Mouse (Mus musculus) G1E (cell line): Measurements from ENCODE around the gene Cd69. TPM values are rescaled to one million over a fixed set of nuclear protein-coding genes. Genes with fewer than 3 reads are reported as not detected.

ENCODE experiments used
- ATAC-seq: 2 replicates; pipeline ENCODE4 v1.8.0; 2016; ENCODE audit warnings: mild to moderate bottlenecking; ENCODE audit not compliant: insufficient number of reproducible peaks, poor library complexity, low FRiP score, severe bottlenecking; ENCODE audit errors: extremely low read depth
- DNase-seq: peaks from one replicate; pipeline ENCODE4 v3.0.0; 2012; ENCODE audit warnings: low spot score
- H3K27me3 ChIP-seq: 2 replicates; pipeline ENCODE4 v1.6.1; 2012; ENCODE audit warnings: mild to moderate bottlenecking, low read length, inconsistent platforms; ENCODE audit not compliant: insufficient read depth
- H3K36me3 ChIP-seq: replicated peaks from 2 replicates; pipeline ENCODE3; 2012; ENCODE audit warnings: mild to moderate bottlenecking, inconsistent platforms
- H3K4me1 ChIP-seq: 2 replicates; pipeline ENCODE4 v1.6.1; 2012; ENCODE audit warnings: low read depth, low read length, inconsistent platforms, mixed read lengths; ENCODE audit not compliant: insufficient read depth
- H3K4me3 ChIP-seq: 2 replicates; pipeline ENCODE4 v1.5.1; 2012; ENCODE audit warnings: low read depth, mild to moderate bottlenecking, inconsistent platforms, low read length, moderate library complexity, mixed read lengths
- H3K9me3 ChIP-seq: replicated peaks from 2 replicates; pipeline ENCODE4 v1.6.1; 2012; ENCODE audit warnings: inconsistent platforms
- CTCF ChIP-seq: IDR thresholded peaks from 2 replicates; pipeline ENCODE4 v1.5.1; 2012; ENCODE audit warnings: low read depth, low read length, inconsistent platforms, mixed read lengths
- GATA1 ChIP-seq: IDR thresholded peaks from 2 replicates; pipeline ENCODE4 v1.6.1; 2012; ENCODE audit warnings: borderline replicate concordance, low read length, inconsistent platforms, mixed read lengths
- GATA2 ChIP-seq: IDR thresholded peaks from 2 replicates; pipeline ENCODE4 v1.6.1; 2012; ENCODE audit warnings: low read depth, low read length, inconsistent platforms, borderline replicate concordance
- POLR2AphosphoS5 ChIP-seq: IDR thresholded peaks from 2 replicates; pipeline ENCODE4 v1.6.1; 2012; ENCODE audit warnings: low read depth, low read length, inconsistent platforms; ENCODE audit not compliant: insufficient replicate concordance
- TAL1 ChIP-seq: conservative IDR thresholded peaks from 2 replicates; pipeline ENCODE4 v1.6.1; 2012; ENCODE audit warnings: low read depth, low read length, inconsistent platforms, mixed read lengths
- polyA plus RNA-seq: library from polyadenylated mRNA; stranded (reverse); fragments of >175 nt; gene quantifications from 2 replicates; pipeline ENCODE4 v1.2.3, GENCODE M21; 2012
- total RNA-seq, 2 experiments: library from RNA; stranded (forward) in 1 of 2; stranded (reverse) in 1 of 2; fragments of 200-1000 nt in 1 of 2; fragments of >200 nt in 1 of 2; fragmentation: Nextera tagmentation in 1 of 2; gene quantifications; 2 replicates each; pipeline ENCODE4 v1.2.3; 2014 to 2017

The Cd69 gene
- total and polyA plus RNA-seq, 3 experiments = not detected

GRCm38 (mm10) chr6:129274476-129274875 lies 760 bp downstream of the Cd69 start:
- Histone ChIP-seq H3K27me3 (no peaks in the 10 kb centered on the region), H3K4me3 (no peak overlapping the region), H3K4me1 (no peaks in the 10 kb centered on the region), H3K9me3 (peaks cover 12% of the 10 kb centered on the region), H3K36me3 (no peaks in the 10 kb centered on the region)
- TF ChIP-seq GATA1 (no peak), CTCF (no peak), POLR2AphosphoS5 (no peak), GATA2 (no peak), TAL1 (no peak)
- DNase-seq (no peak), ATAC-seq (no peak)

DNA sequence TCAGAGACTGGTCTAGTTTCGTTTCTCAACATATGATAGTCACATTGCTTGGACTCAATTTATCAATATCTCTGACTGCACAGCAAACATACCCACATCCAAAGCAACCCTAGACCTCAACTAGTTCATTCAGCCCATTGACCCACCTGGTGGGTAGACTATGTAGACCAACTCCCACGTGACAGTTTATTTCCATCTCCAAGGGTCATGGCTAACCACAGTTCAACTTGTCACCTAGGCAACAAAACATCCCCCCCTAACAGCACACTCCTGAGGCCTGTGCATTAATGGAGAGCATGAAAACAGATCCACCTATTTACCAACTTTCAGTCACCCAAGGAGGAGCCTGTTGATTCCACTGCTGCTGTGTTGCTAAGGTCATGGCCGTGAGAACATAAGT lies 1.6 kb downstream of the Cd69 start:
- Histone ChIP-seq H3K4me3 (no peak overlapping the region), H3K27me3 (no peaks in the 10 kb centered on the region), H3K36me3 (no peaks in the 10 kb centered on the region), H3K9me3 (peaks cover 12% of the 10 kb centered on the region), H3K4me1 (no peaks in the 10 kb centered on the region)
- ATAC-seq (no peak), DNase-seq (no peak)
- TF ChIP-seq GATA2 = no peak
- TF ChIP-seq TAL1 = no peak
- no peak for TF ChIP-seq GATA1
- no peak for TF ChIP-seq POLR2AphosphoS5
- no peak for TF ChIP-seq CTCF

GRCm38 (mm10) chr6:129266438-129267022 lies 8.7 kb downstream of the Cd69 start:
- H3K9me3 ChIP-seq = peaks cover 13% of the 10 kb centered on the region
- H3K36me3 ChIP-seq = no peaks in the 10 kb centered on the region
- no peaks in the 10 kb centered on the region for H3K27me3 ChIP-seq
- no peak for TF ChIP-seq TAL1
- TF ChIP-seq CTCF = no peak
- TF ChIP-seq POLR2AphosphoS5 = no peak
- no peaks in the 10 kb centered on the region for H3K4me1 ChIP-seq
- no peak for DNase-seq
- H3K4me3 ChIP-seq = no peak overlapping the region
- ATAC-seq = no peak

DNA sequence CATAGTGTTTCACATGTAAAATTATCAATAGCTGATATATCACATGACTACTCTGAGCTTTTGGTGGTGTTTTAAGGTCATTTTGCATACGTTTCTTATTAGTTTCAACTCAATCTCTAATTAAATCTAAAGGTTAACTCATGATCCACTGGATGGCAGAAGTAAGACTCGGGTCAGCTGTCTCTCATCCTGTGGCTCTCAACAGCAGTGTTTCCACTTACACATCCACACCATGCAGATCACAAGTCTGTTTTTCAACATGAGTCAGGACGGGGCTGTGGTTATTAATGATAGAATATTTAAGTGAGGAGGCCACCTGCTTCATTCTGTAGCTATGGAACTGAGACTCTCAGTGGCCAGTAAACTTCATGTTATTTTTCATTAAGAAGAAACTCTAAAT lies 9.4 kb downstream of the Cd69 start:
- H3K27me3 ChIP-seq = no peaks in the 10 kb centered on the region
- H3K9me3 ChIP-seq = peaks cover 16% of the 10 kb centered on the region
- no peak overlapping the region for H3K4me3 ChIP-seq
- no peak for DNase-seq
- H3K4me1 ChIP-seq = no peaks in the 10 kb centered on the region
- no peaks in the 10 kb centered on the region for H3K36me3 ChIP-seq
- TF ChIP-seq GATA1 (no peak), GATA2 (no peak), CTCF (no peak), POLR2AphosphoS5 (no peak), TAL1 (no peak)
- ATAC-seq = no peak

GRCm38 (mm10) chr6:129260940-129261339 lies 14.3 kb downstream of the Cd69 start:
- DNase-seq (no peak), ATAC-seq (no peak)
- H3K4me1 ChIP-seq = no peaks in the 10 kb centered on the region
- H3K9me3 ChIP-seq = peaks cover 5% of the 10 kb centered on the region; the same call in 1 of the 2 replicates
- TF ChIP-seq TAL1 (no peak), GATA1 (no peak), CTCF (no peak), POLR2AphosphoS5 (no peak), GATA2 (no peak)
- no peak overlapping the region for H3K4me3 ChIP-seq
- no peaks in the 10 kb centered on the region for H3K27me3 ChIP-seq
- no peaks in the 10 kb centered on the region for H3K36me3 ChIP-seq

- H3K9me3 ChIP-seq = peaks cover 7% of the 10 kb centered on the region; the same call in 1 of the 2 replicates
- ATAC-seq = no peak
Measured at GRCm38 (mm10) chr6:129260034-129260433, 15.2 kb downstream of the Cd69 start.

GRCm38 (mm10) chr6:129256018-129256417 lies 19.2 kb downstream of the Cd69 start:
- no peak for TF ChIP-seq POLR2AphosphoS5
- TF ChIP-seq GATA1 = no peak
- TF ChIP-seq GATA2 = no peak
- TF ChIP-seq TAL1 = no peak
- Histone ChIP-seq H3K4me1 (no peaks in the 10 kb centered on the region), H3K27me3 (no peaks in the 10 kb centered on the region), H3K9me3 (peaks cover 4% of the 10 kb centered on the region; the same call in 1 of the 2 replicates), H3K4me3 (no peak overlapping the region), H3K36me3 (no peaks in the 10 kb centered on the region)
- no peak for ATAC-seq
- no peak for DNase-seq

More at GRCm38 (mm10) chr6:129260034-129260433, 15.2 kb downstream of the Cd69 start:
- TF ChIP-seq CTCF (no peak), GATA2 (no peak), POLR2AphosphoS5 (no peak), GATA1 (no peak), TAL1 (no peak)
- no peaks in the 10 kb centered on the region for H3K36me3 ChIP-seq
- H3K4me1 ChIP-seq = no peaks in the 10 kb centered on the region
- no peak overlapping the region for H3K4me3 ChIP-seq
- no peaks in the 10 kb centered on the region for H3K27me3 ChIP-seq
- DNase-seq = no peak
